Mouse (Mus musculus): ENCODE measurements around the gene Scnn1a. TPM values are rescaled to one million over a fixed set of nuclear protein-coding genes. Genes with fewer than 3 reads are reported as not detected.

Scnn1a gene
- polyA plus RNA-seq, 1 experiment from 2014 or later = 3.2 TPM

DNA sequence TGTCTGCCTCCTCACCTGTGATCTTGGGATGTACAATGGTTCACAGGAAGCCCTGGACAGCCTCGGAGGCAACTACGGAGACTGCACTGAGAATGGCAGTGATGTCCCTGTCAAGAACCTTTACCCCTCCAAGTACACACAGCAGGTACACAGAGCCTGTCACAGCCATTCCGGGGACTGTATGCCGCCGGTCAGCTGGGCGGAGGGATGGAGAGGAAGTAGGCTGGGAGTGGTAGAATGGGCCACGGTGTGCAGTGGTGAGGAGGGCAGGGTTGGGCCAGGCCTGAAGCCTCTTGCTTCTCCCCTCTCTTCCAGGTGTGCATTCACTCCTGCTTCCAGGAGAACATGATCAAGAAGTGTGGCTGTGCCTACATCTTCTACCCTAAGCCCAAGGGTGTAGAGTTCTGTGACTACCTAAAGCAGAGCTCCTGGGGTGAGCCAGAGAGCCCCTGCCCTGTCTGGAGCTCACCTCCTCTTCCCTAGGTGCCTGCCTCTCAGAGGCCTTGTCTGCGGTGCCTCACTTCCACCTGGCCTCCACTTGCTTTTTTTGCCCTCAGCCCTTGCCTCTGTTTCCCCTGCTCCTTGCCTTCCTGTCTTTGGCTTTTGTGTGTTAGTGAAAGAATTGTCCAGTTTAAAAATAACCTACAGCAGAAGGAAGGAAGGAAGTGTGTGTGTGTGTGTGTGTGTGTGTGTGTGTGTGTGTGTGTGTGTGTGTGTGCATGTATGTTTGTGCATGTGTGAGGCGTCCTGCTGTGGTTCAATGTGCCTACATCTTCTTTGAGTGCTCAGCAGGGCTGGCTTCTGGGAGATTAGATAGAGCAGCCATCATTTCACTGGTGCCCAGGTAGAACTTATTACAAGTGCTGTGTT, 18.6 kb downstream of the Scnn1a start:
- H3K9me3 ChIP-seq (ENCODE audit: control insufficient read depth, low read length) = no peaks in the 10 kb centered on the region
- H3K4me3 ChIP-seq (ENCODE audit: low read depth, low read length) = no peak overlapping the region
- 0 out of 2 replicates have a peak, but pooled peaks cover 7% of the 10 kb centered on the region for H3K4me1 ChIP-seq (ENCODE audit: control insufficient read depth, insufficient read depth, low read length)
- H3K27ac ChIP-seq (replicated peaks; ENCODE audit: low read depth, low read length) = no peak overlapping the region; the same call in 1 of the 2 replicates
- no peaks in the 10 kb centered on the region for H3K27me3 ChIP-seq (replicated peaks; ENCODE audit: control insufficient read depth, insufficient read depth, low read length)
- DNase-seq (ENCODE audit: low spot score) (no peak), ATAC-seq (ENCODE audit: low read depth) (no peak)
- H3K9ac ChIP-seq (ENCODE audit: low read depth, low read length) = no peak overlapping the region
- 73% methylated on average over 8 of the region's 9 CpGs for WGBS
- no peaks in the 10 kb centered on the region for H3K36me3 ChIP-seq (ENCODE audit: control insufficient read depth, insufficient read depth, low read length)
- no peak overlapping the region for H3K4me2 ChIP-seq (ENCODE audit: low read depth, low read length)

DNA sequence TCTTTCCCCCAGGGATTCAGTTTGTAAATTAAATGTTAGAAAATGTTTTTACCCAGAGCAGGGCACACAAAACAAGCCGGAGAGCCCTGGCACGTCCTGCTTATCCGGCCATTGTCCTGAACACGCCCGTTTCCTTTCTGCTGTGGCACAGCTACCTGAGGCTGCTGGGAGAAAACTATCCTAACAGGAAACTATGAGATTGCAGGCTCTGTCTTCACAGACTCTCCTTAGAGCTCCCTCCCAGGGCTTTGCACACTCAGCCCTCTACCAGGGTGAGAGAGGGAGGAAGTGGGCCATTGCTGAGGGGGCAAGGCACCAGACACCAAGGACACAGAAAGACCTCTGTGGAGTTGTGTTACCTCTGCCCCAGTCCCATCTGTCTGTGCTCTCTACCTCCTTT, 19.8 kb downstream of the Scnn1a start:
- WGBS = 54% methylated on average over 5 of the region's 5 CpGs
- ATAC-seq (ENCODE audit: low read depth) (no peak), DNase-seq (ENCODE audit: low spot score) (no peak)
- peak overlapping the region; percentile 58; the same call in 1 of the 2 replicates for H3K27ac ChIP-seq (replicated peaks; ENCODE audit: low read depth, low read length)
- H3K36me3 ChIP-seq (ENCODE audit: control insufficient read depth, insufficient read depth, low read length) = no peaks in the 10 kb centered on the region
- no peak overlapping the region for H3K4me3 ChIP-seq (ENCODE audit: low read depth, low read length)
- no peaks in the 10 kb centered on the region for H3K27me3 ChIP-seq (replicated peaks; ENCODE audit: control insufficient read depth, insufficient read depth, low read length)
- no peaks in the 10 kb centered on the region for H3K9me3 ChIP-seq (ENCODE audit: control insufficient read depth, low read length)
- no peak overlapping the region for H3K9ac ChIP-seq (ENCODE audit: low read depth, low read length)
- 0 out of 2 replicates have a peak, but pooled peaks cover 5% of the 10 kb centered on the region for H3K4me1 ChIP-seq (ENCODE audit: control insufficient read depth, insufficient read depth, low read length)
- H3K4me2 ChIP-seq (ENCODE audit: low read depth, low read length) = no peak overlapping the region

DNA sequence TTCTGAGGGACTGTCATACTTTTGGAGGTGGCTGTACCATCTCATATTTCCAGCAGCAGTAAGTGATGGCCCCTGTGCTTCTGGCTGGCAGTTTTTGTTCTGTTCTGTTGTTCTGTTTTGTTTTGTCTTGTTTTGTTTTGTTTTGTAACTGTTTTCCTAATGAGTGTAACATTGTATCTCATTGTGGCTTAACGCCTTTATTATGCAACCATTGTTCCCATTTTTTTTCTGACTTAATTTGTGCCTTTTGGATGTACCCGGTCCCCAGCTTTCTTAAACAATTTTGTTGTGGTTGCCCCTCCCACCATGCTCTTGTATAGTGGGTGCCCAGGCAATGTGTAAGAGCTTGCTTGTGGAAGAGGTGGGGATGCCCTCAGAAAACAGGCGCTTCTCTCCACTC, 21.7 kb downstream of the Scnn1a start:
- H3K4me1 ChIP-seq (ENCODE audit: control insufficient read depth, insufficient read depth, low read length) = 0 out of 2 replicates have a peak, but pooled peaks cover 5% of the 10 kb centered on the region
- 72% methylated on average over 3 of the region's 3 CpGs for WGBS
- DNase-seq (ENCODE audit: low spot score) = no peak
- no peak for ATAC-seq (ENCODE audit: low read depth)
- no peaks in the 10 kb centered on the region for H3K27me3 ChIP-seq (replicated peaks; ENCODE audit: control insufficient read depth, insufficient read depth, low read length)
- H3K4me2 ChIP-seq (ENCODE audit: low read depth, low read length) = no peak overlapping the region
- H3K9me3 ChIP-seq (ENCODE audit: control insufficient read depth, low read length) = no peaks in the 10 kb centered on the region
- H3K9ac ChIP-seq (ENCODE audit: low read depth, low read length) = no peak overlapping the region
- no peak overlapping the region for H3K27ac ChIP-seq (replicated peaks; ENCODE audit: low read depth, low read length)
- no peak overlapping the region for H3K4me3 ChIP-seq (ENCODE audit: low read depth, low read length)
- H3K36me3 ChIP-seq (ENCODE audit: control insufficient read depth, insufficient read depth, low read length) = no peaks in the 10 kb centered on the region

DNA sequence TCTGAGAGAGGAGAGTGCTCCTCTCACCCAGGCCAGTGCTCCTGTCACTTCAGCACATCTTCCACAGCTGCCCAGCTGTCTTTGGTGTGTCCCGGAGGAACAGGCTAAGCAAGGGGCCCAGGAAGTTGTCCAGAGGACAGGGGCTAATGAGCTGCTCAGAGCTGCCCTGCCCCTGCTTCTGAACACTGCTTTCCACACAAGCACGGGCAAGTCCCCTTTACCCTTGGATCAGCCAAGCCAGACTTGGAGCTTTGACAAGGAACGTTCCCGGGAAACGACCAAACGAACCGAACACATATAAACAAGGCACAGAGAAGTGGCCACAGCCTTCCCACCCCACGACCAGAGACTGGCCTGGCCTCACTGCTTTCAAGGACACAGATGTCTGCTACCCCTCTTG, 23.6 kb downstream of the Scnn1a start:
- ATAC-seq (ENCODE audit: low read depth) = no peak
- H3K9me3 ChIP-seq (ENCODE audit: control insufficient read depth, low read length) = no peaks in the 10 kb centered on the region
- no peak overlapping the region for H3K27ac ChIP-seq (replicated peaks; ENCODE audit: low read depth, low read length)

DNA sequence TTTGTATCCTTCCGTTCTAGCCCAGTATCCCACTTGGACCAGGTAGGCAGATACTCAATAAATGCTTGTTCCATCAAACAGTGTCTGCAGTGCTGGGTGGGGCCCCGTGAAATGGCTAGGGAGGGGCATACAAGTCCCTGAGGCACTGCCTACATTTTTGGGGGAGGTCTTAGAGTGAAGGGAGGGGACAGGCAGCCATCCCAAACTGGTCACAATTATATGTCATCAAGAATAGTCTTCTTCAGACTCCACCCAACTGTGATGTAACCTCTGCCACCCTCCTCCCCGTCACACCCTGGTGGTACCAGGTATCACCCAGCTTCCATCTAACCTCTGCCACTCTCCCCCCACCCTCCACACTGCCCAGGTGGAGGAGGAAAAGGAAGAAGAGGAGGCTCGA, 24.4 kb downstream of the Scnn1a start:
- Histone ChIP-seq H3K9ac (ENCODE audit: low read depth, low read length) (no peak overlapping the region), H3K27me3 (replicated peaks; ENCODE audit: control insufficient read depth, insufficient read depth, low read length) (no peaks in the 10 kb centered on the region), H3K9me3 (ENCODE audit: control insufficient read depth, low read length) (no peaks in the 10 kb centered on the region), H3K4me2 (ENCODE audit: low read depth, low read length) (no peak overlapping the region), H3K36me3 (ENCODE audit: control insufficient read depth, insufficient read depth, low read length) (no peaks in the 10 kb centered on the region), H3K4me3 (ENCODE audit: low read depth, low read length) (no peak overlapping the region), H3K4me1 (ENCODE audit: control insufficient read depth, insufficient read depth, low read length) (peaks cover 16% of the 10 kb centered on the region), H3K27ac (replicated peaks; ENCODE audit: low read depth, low read length) (no peak overlapping the region)
- ATAC-seq (ENCODE audit: low read depth) (no peak), DNase-seq (ENCODE audit: low spot score) (no peak)
- 48% methylated on average over 4 of the region's 4 CpGs for WGBS

More for the DNA sequence above, 23.6 kb downstream of the Scnn1a start:
- H3K36me3 ChIP-seq (ENCODE audit: control insufficient read depth, insufficient read depth, low read length) = no peaks in the 10 kb centered on the region
- H3K4me3 ChIP-seq (ENCODE audit: low read depth, low read length) = no peak overlapping the region
- no peak overlapping the region for H3K4me2 ChIP-seq (ENCODE audit: low read depth, low read length)
- peaks cover 16% of the 10 kb centered on the region for H3K4me1 ChIP-seq (ENCODE audit: control insufficient read depth, insufficient read depth, low read length)
- no peaks in the 10 kb centered on the region for H3K27me3 ChIP-seq (replicated peaks; ENCODE audit: control insufficient read depth, insufficient read depth, low read length)
- no peak overlapping the region for H3K9ac ChIP-seq (ENCODE audit: low read depth, low read length)
- 20% methylated on average over 8 of the region's 8 CpGs for WGBS
- no peak for DNase-seq (ENCODE audit: low spot score)

DNA sequence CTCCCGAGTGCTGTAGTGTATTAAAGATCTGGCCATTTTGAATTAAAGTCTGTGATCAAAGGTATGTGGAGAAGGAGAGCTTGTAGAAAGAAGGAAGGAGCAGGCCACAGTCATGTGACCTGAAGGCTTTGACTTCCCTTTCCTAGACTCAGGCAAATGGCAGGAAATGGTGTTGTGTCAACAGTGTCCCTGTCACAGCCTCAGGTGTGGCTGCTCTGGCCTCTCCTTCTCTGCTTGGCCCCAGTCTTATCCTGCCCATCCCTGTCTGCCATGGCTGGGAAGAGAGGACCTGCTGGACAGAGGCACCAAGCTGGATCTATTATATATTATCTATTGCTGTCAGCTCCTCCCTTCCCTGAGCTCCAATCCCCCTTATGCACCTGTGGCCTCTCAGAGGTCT, 25.2 kb downstream of the Scnn1a start:
- whole genome bisulfite sequencing = 64% methylated on average over 1 of the region's 1 CpGs
- no peak overlapping the region for H3K4me3 ChIP-seq (ENCODE audit: low read depth, low read length)
- H3K4me2 ChIP-seq (ENCODE audit: low read depth, low read length) = no peak overlapping the region
- no peaks in the 10 kb centered on the region for H3K36me3 ChIP-seq (ENCODE audit: control insufficient read depth, insufficient read depth, low read length)
- no peak overlapping the region for H3K27ac ChIP-seq (replicated peaks; ENCODE audit: low read depth, low read length)
- DNase-seq (ENCODE audit: low spot score) (no peak), ATAC-seq (ENCODE audit: low read depth) (no peak)
- no peak overlapping the region for H3K9ac ChIP-seq (ENCODE audit: low read depth, low read length)
- H3K9me3 ChIP-seq (ENCODE audit: control insufficient read depth, low read length) = no peaks in the 10 kb centered on the region
- H3K4me1 ChIP-seq (ENCODE audit: control insufficient read depth, insufficient read depth, low read length) = peaks cover 12% of the 10 kb centered on the region
- H3K27me3 ChIP-seq (replicated peaks; ENCODE audit: control insufficient read depth, insufficient read depth, low read length) = no peaks in the 10 kb centered on the region

DNA sequence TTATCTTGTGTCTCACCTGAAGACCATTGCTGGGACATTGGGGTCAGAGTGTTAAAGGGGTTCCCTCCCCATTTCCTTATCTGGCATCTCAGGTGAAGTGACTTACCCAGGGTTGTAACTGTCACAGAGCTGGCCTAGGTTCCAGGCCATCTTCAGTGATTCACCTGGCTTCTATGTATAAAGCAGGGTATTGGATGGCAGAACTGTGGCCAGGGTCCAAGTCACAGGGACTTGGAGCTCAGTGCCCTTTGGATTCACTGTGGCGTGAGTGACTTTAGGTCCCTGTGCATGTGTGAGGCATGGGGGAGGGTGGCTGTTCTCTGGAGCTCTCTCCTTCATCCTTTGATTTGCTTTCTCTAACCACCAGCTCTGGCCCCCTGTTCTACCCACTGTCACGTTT, 25.6 kb downstream of the Scnn1a start:
- Histone ChIP-seq H3K9me3 (ENCODE audit: control insufficient read depth, low read length) (no peaks in the 10 kb centered on the region), H3K4me1 (ENCODE audit: control insufficient read depth, insufficient read depth, low read length) (peaks cover 14% of the 10 kb centered on the region), H3K36me3 (ENCODE audit: control insufficient read depth, insufficient read depth, low read length) (no peaks in the 10 kb centered on the region), H3K27me3 (replicated peaks; ENCODE audit: control insufficient read depth, insufficient read depth, low read length) (no peaks in the 10 kb centered on the region), H3K27ac (replicated peaks; ENCODE audit: low read depth, low read length) (no peak overlapping the region), H3K9ac (ENCODE audit: low read depth, low read length) (no peak overlapping the region), H3K4me3 (ENCODE audit: low read depth, low read length) (no peak overlapping the region), H3K4me2 (ENCODE audit: low read depth, low read length) (no peak overlapping the region)
- DNase-seq (ENCODE audit: low spot score) (no peak), ATAC-seq (ENCODE audit: low read depth) (no peak)
- WGBS = 59% methylated on average over 2 of the region's 2 CpGs

DNA sequence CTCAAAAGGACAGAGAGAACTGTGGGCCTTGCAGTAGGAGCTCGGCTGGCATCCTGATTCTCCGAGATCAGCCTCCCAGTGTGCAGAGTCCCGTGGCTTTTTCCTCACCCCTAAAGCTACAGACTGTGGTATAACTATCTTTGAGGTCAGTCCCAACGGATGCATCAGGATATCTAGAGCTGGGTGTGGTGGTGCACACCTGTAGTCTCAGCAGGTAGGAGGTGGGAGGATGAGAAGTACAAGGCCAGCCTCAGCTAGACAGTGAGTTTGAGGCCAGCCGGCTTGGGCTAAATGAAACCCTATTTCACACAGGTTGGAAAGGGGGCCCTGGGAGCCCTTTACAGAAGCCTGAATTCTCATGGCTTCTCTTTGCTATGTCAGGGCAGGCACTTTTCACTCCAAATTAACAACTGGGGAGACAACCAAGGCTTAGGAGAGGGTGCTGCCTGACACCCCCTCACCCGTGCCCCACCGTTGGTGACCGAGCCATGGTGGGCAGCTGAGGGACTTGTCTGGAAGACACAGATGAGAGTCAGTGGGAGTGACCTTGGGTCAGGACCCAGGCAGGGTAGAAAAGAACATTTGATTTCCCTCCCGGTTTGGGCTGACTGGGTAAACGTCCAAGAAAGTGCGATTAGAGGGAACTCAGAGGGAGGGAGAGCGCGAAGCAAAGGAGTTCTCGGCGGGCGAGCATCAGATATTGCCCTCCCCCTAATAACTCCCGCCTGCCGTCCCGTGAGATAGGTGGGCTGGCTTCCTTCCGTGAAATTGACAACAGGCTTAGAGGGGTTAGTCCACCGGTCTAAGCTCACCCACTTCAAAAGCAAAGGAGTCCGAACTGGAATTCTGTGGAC, 28.5 kb downstream of the Scnn1a start, which contains the start of gene Tnfrsf1a:
Tnfrsf1a (plus strand) TSS at position 642 of the 854 bp plus-strand sequence.
- Histone ChIP-seq H3K4me2 (ENCODE audit: low read depth, low read length) (peak within 1 kb of the TSS; percentile 90), H3K36me3 (ENCODE audit: control insufficient read depth, insufficient read depth, low read length) (no peaks in the 10 kb centered on the region), H3K4me3 (ENCODE audit: low read depth, low read length) (peak within 1 kb of the TSS; percentile 79), H3K27me3 (replicated peaks; ENCODE audit: control insufficient read depth, insufficient read depth, low read length) (no peaks in the 10 kb centered on the region), H3K27ac (replicated peaks; ENCODE audit: low read depth, low read length) (peak within 1 kb of the TSS; percentile 90), H3K9me3 (ENCODE audit: control insufficient read depth, low read length) (no peaks in the 10 kb centered on the region), H3K4me1 (ENCODE audit: control insufficient read depth, insufficient read depth, low read length) (peaks cover 39% of the 10 kb centered on the region), H3K9ac (ENCODE audit: low read depth, low read length) (peak within 1 kb of the TSS; percentile 90)
- ATAC-seq (ENCODE audit: low read depth) = peak; percentile 13; the same call in 1 of the 2 replicates
- WGBS = 7% methylated on average over 22 of the region's 22 CpGs
- no peak for DNase-seq (ENCODE audit: low spot score)
